22 mouse cellular contexts compared by ENCODE assay signal in genomic region chr3:38475587-38475986, GRCm38 (mm10).
"Had no signal": no experiment of that assay in that cellular context is flagged by ENCODE, and none has a peak within 500 bp of the region (broad histone marks: within the 10 kb centered on the region; RNA-seq: fewer than 3 reads in every experiment).

No protein-coding gene starts in this region.

- H3K27ac ChIP-seq: kidney, postnatal 0 days; limb, embryonic 12.5 days; limb, embryonic 15.5 days; liver, embryonic 14.5 days; midbrain, embryonic 12.5 days; stomach, postnatal 0 days had no signal

- H3K4me2 ChIP-seq: limb, embryonic 12.5 days; limb, embryonic 15.5 days; liver, embryonic 11.5 days; lung, embryonic 14.5 days had no signal

- H3K9me3 ChIP-seq: limb, embryonic 15.5 days; midbrain, embryonic 12.5 days had no signal

- H3K9ac ChIP-seq: limb, embryonic 12.5 days; limb, embryonic 15.5 days; liver, embryonic 14.5 days; liver, postnatal 0 days; lung, embryonic 14.5 days; midbrain, embryonic 12.5 days had no signal

- H3K27me3 ChIP-seq: limb, embryonic 12.5 days; limb, embryonic 15.5 days; midbrain, embryonic 12.5 days had no signal

- H3K4me3 ChIP-seq: limb, embryonic 12.5 days; limb, embryonic 15.5 days; midbrain, embryonic 12.5 days; myocyte had no signal

- DNase-seq: kidney, adult 8-10 months; kidney, postnatal 36 days; liver, postnatal 0 days; lung, embryonic 14.5 days; lung, postnatal 4 days; right cerebral cortex, adult 18-20 months; right cerebral cortex, postnatal 14 days; right cerebral cortex, postnatal 4 days; thymus, adult 2 months; thymus, postnatal 14 days; thymus, postnatal 4 days had no signal

- ATAC-seq: intestine, postnatal 0 days; liver, postnatal 0 days; lung, postnatal 0 days; midbrain, embryonic 16.5 days had no signal
